Mouse (Mus musculus): ENCODE measurements around the gene Vmn2r121. TPM values are rescaled to one million over a fixed set of nuclear protein-coding genes. Genes with fewer than 3 reads are reported as not detected.

Gene Vmn2r121
- polyA plus RNA-seq (2015; fragmentation: Nextera tagmentation; extraction: Ambion mirVana) = not detected in 2 replicates

GRCm38 (mm10) chrX:124135852-124136251 lies at the start of gene Vmn2r121:
Gene Vmn2r121, minus strand, starts transcription at chrX:124135952.
- H3K36me3 ChIP-seq = no peaks in the 10 kb centered on the region
- H3K9ac ChIP-seq = no peak within 1 kb of the TSS
- no peak within 1 kb of the TSS for H3K27ac ChIP-seq
- no peaks in the 10 kb centered on the region for H3K27me3 ChIP-seq
- WGBS = 67% methylated on average over 5 of the region's 5 CpGs
- H3K4me3 ChIP-seq = no peak within 1 kb of the TSS
- no peaks in the 10 kb centered on the region for H3K4me1 ChIP-seq
- H3K4me2 ChIP-seq (replicated peaks) = no peak within 1 kb of the TSS
- no peak for ATAC-seq (ENCODE audit: low FRiP score, low read depth)
- no peaks in the 10 kb centered on the region for H3K9me3 ChIP-seq

Measured in limb, embryonic 13.5 days (tissue).